Mouse (Mus musculus) R1 (cell line): Measurements from ENCODE around the gene Rsph9.
A peak's percentile ranks its signal among the peaks of the same experiment; 100 is the strongest.

Experiments
- DNase-seq: peaks from one replicate; pipeline ENCODE4 v3.0.0-alpha.2; 2018; ENCODE audit warnings: low read depth, low spot score

The Rsph9 gene

GRCm38 (mm10) chr17:46143578-46144423 lies at the start of gene Rsph9:
TSS of gene Rsph9 (minus strand) at chr17:46144216.
- peak; percentile 91 for DNase-seq

GRCm38 (mm10) chr17:46188829-46189228 lies 44.8 kb upstream of the Rsph9 start:
- DNase-seq, result no peak

- DNase-seq, result no peak
These were observed 38.3 kb upstream of the Rsph9 start for GRCm38 (mm10) chr17:46182273-46182672.

DNA sequence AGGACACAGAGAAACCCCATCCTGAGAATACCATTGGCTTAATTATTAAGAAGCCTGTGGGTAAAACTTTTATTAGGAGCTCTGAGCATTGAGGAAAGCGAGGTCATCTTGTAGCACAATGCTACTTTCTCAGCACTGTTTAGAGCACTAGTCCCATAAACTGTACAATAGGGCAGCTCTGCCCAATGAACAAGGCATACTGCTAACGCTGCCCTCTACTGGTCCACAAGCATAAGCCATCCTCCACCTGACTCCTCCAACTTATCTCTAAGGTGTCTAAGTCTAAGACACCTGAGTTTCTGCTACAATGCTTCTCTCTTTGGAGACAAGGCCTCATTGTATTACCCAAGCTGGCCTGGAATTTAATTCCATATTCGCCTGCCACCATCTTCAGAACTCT lies 26.5 kb upstream of the Rsph9 start:
- peak; percentile 61 for DNase-seq

DNA sequence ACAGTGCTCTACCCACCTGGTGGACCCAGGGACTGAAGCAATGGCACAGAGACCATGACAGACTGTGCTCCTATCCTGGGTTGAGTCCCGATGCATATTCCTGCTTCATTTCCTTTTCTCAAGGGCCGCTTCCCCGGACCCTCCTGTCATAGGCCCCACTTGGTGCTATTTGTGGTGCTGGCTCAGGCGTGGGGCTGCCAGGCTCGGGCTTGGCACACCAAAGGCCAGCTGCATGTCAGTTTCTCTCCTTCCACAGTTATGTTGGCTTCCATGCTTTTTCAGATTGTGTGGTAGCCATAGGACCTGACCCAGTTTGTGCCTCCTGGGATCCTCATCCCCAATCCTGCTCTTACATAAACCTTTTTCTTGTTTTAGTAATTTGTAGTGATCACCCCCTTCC lies 24.8 kb upstream of the Rsph9 start:
- DNase-seq, result no peak

DNA sequence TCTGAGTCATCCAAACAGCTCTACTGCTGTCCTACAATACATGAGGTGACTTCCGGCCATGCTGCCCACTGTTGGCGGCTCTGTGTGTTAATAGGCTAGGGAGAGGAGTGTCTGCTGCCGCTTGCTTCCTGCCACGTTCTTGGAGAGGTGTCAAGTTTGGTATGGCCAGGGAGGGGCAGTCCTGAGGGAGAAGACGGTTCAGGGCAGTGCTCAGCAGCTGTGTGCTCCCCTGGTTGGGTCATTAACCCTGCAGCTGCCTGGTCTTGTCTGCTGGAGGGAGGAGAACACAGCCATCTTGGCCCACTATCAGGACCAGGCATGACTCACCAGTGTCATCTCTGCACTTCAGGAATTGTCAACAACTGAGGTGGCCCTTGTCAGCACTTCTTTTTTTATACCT lies 24.3 kb upstream of the Rsph9 start:
- DNase-seq, result no peak

DNA sequence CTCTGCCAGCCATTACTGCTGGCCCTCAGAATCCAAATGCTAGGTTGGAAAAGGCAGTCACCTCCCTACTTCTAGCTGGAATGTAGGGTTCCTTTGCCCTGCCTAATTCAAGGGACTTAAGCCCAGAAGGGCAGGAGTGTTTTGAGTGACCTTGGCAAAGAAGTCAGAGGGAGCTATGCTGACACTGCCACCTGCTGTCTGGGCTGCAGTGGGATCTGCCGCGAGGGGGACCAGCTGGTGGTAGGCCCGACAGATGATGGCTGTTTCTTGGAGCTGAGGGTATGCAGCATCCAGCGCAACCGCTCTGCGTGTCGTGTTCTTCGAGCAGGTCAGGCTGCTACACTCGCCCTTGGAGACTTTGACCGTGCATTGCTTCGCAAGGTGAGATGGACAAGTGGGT lies 23.0 kb upstream of the Rsph9 start:
- peak; percentile 39 for DNase-seq

- DNase-seq, result no peak
These were observed 22.3 kb upstream of the Rsph9 start for GRCm38 (mm10) chr17:46166270-46166669.

DNA sequence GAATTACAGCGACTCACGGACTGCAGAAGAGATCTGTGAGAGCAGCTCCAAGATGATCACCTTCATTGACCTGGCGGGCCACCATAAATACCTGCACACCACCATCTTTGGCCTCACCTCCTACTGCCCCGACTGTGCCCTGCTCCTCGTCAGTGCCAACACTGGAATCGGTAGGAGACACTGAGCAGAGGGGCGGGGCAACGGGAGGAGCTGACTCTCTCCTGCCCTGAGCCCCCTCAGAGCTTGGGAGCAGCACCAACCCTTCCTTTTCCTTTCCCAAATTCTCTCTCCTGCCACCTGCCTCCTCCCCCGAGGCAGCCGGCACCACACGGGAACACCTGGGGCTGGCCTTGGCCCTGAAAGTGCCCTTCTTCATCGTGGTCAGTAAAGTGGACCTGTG lies 21.4 kb upstream of the Rsph9 start:
- DNase-seq, result no peak

GRCm38 (mm10) chr17:46164791-46165190 lies 20.8 kb upstream of the Rsph9 start:
- no peak for DNase-seq

- DNase-seq, result no peak
These were observed 20.3 kb upstream of the Rsph9 start for GRCm38 (mm10) chr17:46164301-46164700.

- no peak for DNase-seq
These were observed 19.0 kb upstream of the Rsph9 start for GRCm38 (mm10) chr17:46162951-46163421.

DNA sequence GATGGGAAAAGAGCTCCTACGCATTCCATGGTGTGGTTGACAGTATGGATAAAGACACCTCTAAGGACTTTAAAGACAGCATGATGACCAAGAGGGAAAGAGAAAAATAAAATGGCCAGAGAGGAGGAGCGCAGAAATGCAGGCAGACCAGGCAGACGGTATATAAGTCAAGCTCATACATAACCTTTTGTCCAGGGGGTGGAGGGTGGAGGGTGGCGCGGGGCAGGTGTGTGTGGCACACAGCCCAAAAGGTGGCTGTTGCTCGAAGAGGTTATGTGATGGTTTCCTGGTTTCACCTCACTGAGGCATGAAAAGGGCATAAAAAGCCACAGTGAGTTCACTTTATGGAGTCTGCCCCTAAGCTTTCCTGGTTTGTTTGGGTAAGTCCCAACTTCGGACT lies 18.5 kb upstream of the Rsph9 start:
- no peak for DNase-seq

GRCm38 (mm10) chr17:46161710-46162109 lies 17.7 kb upstream of the Rsph9 start:
- DNase-seq, result no peak

DNA sequence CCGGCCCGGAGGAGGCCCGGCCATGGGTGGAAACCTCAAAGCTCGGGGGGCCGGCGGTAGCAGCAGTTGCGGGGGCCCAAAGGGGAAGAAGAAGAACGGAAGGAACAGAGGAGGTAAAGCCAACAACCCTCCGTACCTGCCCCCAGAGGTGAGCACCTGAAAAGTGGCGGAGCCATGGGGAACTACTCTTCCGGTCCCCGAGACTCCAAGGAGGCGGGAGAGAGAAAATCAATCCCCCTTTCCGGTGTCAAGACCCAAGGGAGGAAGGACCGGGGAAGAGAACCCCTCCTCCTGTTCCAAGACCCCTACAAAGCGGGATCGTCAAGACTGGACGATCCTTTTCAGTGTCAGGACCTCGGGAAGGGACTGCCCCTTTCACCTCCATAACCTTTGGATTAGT lies 17.2 kb upstream of the Rsph9 start:
- peak; percentile 72 for DNase-seq

GRCm38 (mm10) chr17:46160686-46161085 lies 16.7 kb upstream of the Rsph9 start, which contains the start of gene Gtpbp2:
TSS of gene Gtpbp2 (plus strand) at chr17:46161032.
- peak; percentile 100 for DNase-seq

GRCm38 (mm10) chr17:46160090-46160662 lies 16.2 kb upstream of the Rsph9 start:
- DNase-seq, result peak; percentile 95

DNA sequence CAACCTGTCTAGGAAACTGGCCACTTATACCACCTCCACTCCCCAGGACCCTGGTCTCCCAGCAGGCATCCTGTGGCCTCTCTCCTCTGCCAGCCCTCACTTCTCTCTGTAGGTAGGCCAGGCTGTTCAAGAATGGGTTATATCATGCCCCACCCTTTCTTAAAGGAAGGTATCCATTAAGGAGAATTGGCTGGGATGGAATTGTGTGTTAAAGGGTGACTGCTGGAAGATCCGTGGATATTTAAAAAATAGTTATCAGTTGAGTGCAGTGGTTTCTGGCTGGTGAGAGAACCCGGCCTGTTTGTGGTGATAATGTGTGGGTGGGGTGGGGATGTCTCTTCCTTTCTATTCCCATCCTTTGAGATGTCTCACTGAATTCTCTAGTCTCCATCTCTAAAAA lies 15.2 kb upstream of the Rsph9 start:
- DNase-seq, result no peak

DNA sequence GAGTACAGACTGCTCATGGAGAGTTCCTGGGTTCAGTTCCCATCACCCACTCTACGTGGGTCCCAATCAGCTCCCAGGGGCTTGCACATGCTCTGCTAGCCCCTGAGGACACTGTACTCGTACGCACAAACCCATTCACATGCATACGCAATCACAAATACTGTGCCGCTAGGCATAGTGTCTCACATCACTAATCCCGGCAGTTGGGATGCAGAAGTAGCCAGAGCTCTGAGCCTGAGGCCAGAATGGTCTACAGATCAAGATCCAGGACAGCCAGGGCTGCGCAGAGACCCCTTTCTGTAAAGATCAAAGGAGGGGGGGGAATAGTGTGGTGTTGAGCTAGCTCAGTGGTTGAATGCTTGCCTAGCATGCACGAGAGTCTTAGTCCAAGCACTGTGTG lies 13.1 kb upstream of the Rsph9 start:
- DNase-seq, result no peak

GRCm38 (mm10) chr17:46156680-46157079 lies 12.7 kb upstream of the Rsph9 start:
- DNase-seq, result no peak

DNA sequence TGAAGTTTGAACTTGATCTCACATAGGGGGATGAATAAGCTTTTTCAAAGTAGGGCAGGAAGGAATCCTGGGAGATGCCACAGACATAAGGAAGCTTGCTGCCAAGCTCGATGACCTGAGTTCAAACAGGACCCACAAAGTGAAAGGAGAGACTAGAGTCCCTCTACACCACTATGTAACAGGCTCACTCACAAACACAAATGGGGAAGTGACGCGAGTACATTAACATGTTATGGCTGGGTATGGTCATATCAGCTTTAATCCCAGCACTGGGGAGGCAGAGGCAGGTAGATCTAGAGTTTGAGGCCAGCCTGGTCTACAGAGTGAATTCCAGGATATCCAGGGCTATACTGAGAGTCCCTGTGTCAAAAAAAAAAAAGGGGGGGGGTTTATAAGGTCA lies 10.3 kb upstream of the Rsph9 start:
- no peak for DNase-seq

DNA sequence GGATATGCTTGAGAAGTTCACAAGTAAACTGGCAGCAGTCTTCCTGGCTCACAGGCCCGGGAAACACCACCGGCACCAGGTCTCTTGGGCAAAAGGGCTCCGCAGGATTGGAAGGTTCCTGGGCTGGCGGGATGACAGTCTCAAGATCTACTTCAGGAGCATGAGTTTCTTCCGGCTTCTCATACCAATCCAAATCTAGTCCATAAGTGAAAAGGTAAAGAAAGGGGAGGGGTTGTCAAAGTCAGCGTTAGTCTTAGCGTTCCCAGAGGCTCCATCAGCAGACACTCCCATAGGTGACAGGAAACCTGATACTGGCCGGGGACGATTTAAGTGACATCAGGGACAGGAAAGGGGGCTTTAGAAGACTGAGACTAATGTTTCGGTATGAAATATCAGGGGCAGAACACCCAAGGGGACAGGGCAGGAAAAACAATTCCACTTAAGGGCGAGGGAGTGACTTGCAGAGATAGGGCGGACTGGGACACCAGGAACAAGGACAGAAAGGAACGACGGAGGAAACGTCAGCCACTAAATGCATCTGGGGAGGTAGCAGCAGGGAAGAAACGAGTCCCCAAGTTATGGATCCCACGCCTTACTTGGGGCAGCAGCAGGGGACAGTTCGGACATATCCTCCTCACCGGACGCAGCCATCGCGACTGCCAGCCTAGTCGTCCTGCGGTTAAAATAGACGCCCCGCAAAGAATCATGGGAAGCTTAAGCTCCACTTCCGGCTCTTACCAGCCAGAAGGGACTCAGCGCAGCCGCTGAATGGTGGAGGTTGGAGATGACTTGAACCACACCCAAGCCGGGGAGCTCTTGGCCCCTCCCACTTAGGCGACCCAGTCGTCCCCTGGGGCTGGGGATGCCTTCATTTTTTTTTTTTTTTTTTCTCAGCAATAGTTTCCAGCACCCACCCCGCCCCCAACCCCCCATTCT lies 9.1 kb upstream of the Rsph9 start, which contains the start of gene Mad2l1bp:
Gene Mad2l1bp (minus strand): TSS at position 707 of the 936 bp plus-strand sequence.
- peak; percentile 97 for DNase-seq
